8 mouse cellular contexts compared by ENCODE assay signal in genomic region chr9:44398087-44398486, GRCm38 (mm10). TPM values are rescaled to one million over a fixed set of nuclear protein-coding genes. Genes with fewer than 3 reads are reported as not detected.
DNase-seq lines count a peak whose midpoint lies in the region; ATAC-seq and TF ChIP-seq lines count a peak whose summit lies in the region.

No protein-coding gene starts in this region.

- H3K27me3 ChIP-seq in hindbrain, postnatal 0 days (ENCODE audit: insufficient read depth, low read length): no peaks in the 10 kb centered on the region
- no peaks in the 10 kb centered on the region for H3K27me3 ChIP-seq in liver, embryonic 15.5 days

- 13% methylated on average over 4 of the region's 4 CpGs for WGBS in hindbrain, postnatal 0 days
- WGBS in liver, embryonic 15.5 days (ENCODE audit: insufficient replicate concordance): 33% methylated on average over 4 of the region's 4 CpGs

- H3K9ac ChIP-seq in hindbrain, postnatal 0 days (replicated peaks; ENCODE audit: low read length): no peak overlapping the region
- H3K9ac ChIP-seq in liver, embryonic 15.5 days: peak overlapping the region; percentile 91

- DNase-seq in cerebellum, adult 11 months: peak; percentile 14
- DNase-seq in cerebellum, adult 8-10 months: no peak
- peak; percentile 39 for DNase-seq in MN1 (ENCODE audit: low spot score)
- peak; percentile 25 for DNase-seq in hindbrain, postnatal 0 days (ENCODE audit: low spot score)
- DNase-seq in spleen, postnatal 36 days (ENCODE audit: low spot score in 2 of 2): no peak
- DNase-seq in cerebellum, adult 11-12 months: no peak
- DNase-seq in right cerebral cortex, adult 18-20 months: no peak

- no peaks in the 10 kb centered on the region for H3K4me1 ChIP-seq in hindbrain, postnatal 0 days (ENCODE audit: insufficient read depth, low read length)
- peaks cover 60% of the 10 kb centered on the region for H3K4me1 ChIP-seq in liver, embryonic 15.5 days (replicated peaks)

- H3K4me2 ChIP-seq in hindbrain, postnatal 0 days (ENCODE audit: low read depth, low read length): peak overlapping the region; percentile 95
- H3K4me2 ChIP-seq in liver, embryonic 15.5 days: peak overlapping the region; percentile 99

- H3K36me3 ChIP-seq in hindbrain, postnatal 0 days (ENCODE audit: insufficient read depth, low read length): peaks cover 27% of the 10 kb centered on the region
- peaks cover 42% of the 10 kb centered on the region for H3K36me3 ChIP-seq in liver, embryonic 15.5 days (replicated peaks)

- peak overlapping the region; percentile 74 for H3K4me3 ChIP-seq in hindbrain, postnatal 0 days (ENCODE audit: low read length)
- peak overlapping the region; percentile 89 for H3K4me3 ChIP-seq in liver, embryonic 15.5 days (replicated peaks)

- no peak for ATAC-seq in hindbrain, postnatal 0 days
- ATAC-seq in liver, embryonic 15.5 days (ENCODE audit: insufficient read depth): no peak

- H3K9me3 ChIP-seq in hindbrain, postnatal 0 days (ENCODE audit: low read length): no peaks in the 10 kb centered on the region
- H3K9me3 ChIP-seq in liver, embryonic 15.5 days (replicated peaks): no peaks in the 10 kb centered on the region

- H3K27ac ChIP-seq in hindbrain, postnatal 0 days: peak overlapping the region; percentile 85; the same call in 1 of the 2 replicates
- peak overlapping the region; percentile 93 for H3K27ac ChIP-seq in liver, embryonic 15.5 days (replicated peaks)

- TF ChIP-seq CTCF in hindbrain, postnatal 0 days (IDR thresholded peaks at IDR 0.05; ENCODE audit: low read depth): peak; percentile 10; the same call in 1 of the 2 replicates

RNA-seq across cellular contexts. Expression of gene Slc37a4, which starts 1.4 kb away (rescaled TPM):
- 72.7 and 93.9 TPM in 2 replicates for total RNA-seq in hindbrain, postnatal 0 days (2014; rRNA removed)
- polyA plus RNA-seq in hindbrain, postnatal 0 days (2015; fragmentation: Nextera tagmentation; extraction: Ambion mirVana): 40.2 and 40.3 TPM in 2 replicates
- 46.3 and 59.8 TPM in 2 replicates for polyA plus RNA-seq in liver, embryonic 15.5 days (2015; fragmentation: Nextera tagmentation; extraction: Ambion mirVana)

RNA-seq across cellular contexts. Expression of gene Rps25, which starts 8.9 kb away (rescaled TPM):
- total RNA-seq in hindbrain, postnatal 0 days (2014; rRNA removed): 190 and 229 TPM in 2 replicates
- polyA plus RNA-seq in hindbrain, postnatal 0 days (2015; fragmentation: Nextera tagmentation; extraction: Ambion mirVana): 1,650 and 1,709 TPM in 2 replicates
- polyA plus RNA-seq in liver, embryonic 15.5 days (2015; fragmentation: Nextera tagmentation; extraction: Ambion mirVana): 758 and 952 TPM in 2 replicates

RNA-seq across cellular contexts. Expression of gene Trappc4, which starts 9.3 kb away (rescaled TPM):
- 108 and 120 TPM in 2 replicates for total RNA-seq in hindbrain, postnatal 0 days (2014; rRNA removed)
- 293 and 307 TPM in 2 replicates for polyA plus RNA-seq in hindbrain, postnatal 0 days (2015; fragmentation: Nextera tagmentation; extraction: Ambion mirVana)
- 48.2 and 50.4 TPM in 2 replicates for polyA plus RNA-seq in liver, embryonic 15.5 days (2015; fragmentation: Nextera tagmentation; extraction: Ambion mirVana)

RNA-seq across cellular contexts. Expression of gene Hyou1, which starts 18.8 kb away (rescaled TPM):
- total RNA-seq in hindbrain, postnatal 0 days (2014; rRNA removed): 60.6 and 95.7 TPM in 2 replicates
- 15.5 and 17.4 TPM in 2 replicates for polyA plus RNA-seq in hindbrain, postnatal 0 days (2015; fragmentation: Nextera tagmentation; extraction: Ambion mirVana)
- 14.8 and 17.0 TPM in 2 replicates for polyA plus RNA-seq in liver, embryonic 15.5 days (2015; fragmentation: Nextera tagmentation; extraction: Ambion mirVana)

RNA-seq across cellular contexts. Expression of gene Ccdc84, which starts 20.3 kb away (rescaled TPM):
- 14.7 and 23.6 TPM in 2 replicates for total RNA-seq in hindbrain, postnatal 0 days (2014; rRNA removed)
- 26.0 and 31.1 TPM in 2 replicates for polyA plus RNA-seq in hindbrain, postnatal 0 days (2015; fragmentation: Nextera tagmentation; extraction: Ambion mirVana)
- polyA plus RNA-seq in liver, embryonic 15.5 days (2015; fragmentation: Nextera tagmentation; extraction: Ambion mirVana): 12.6 and 13.6 TPM in 2 replicates

Comparison
In these comparisons a context has a peak if more than half of its experiments do, and no peak if none do; other contexts are left out.
1. DNase-seq: peak in cerebellum, adult 11 months (single experiment), MN1 (single experiment) and hindbrain, postnatal 0 days (single experiment); none in cerebellum, adult 8-10 months (single experiment), spleen, postnatal 36 days (0 of 2), cerebellum, adult 11-12 months (single experiment) and right cerebral cortex, adult 18-20 months (single experiment).